Mouse (Mus musculus): ENCODE measurements around the gene Fgfr2.

The Fgfr2 gene

GRCm38 (mm10) chr7:132760589-132761180, 362.5 kb downstream of the Fgfr2 start:
- in situ Hi-C loops (cut with MseI, MboI), result no loop called here

GRCm38 (mm10) chr7:132759926-132760325, 363.2 kb downstream of the Fgfr2 start:
- in situ Hi-C loops (cut with MseI, MboI), result no loop called here

GRCm38 (mm10) chr7:132759405-132759891, 363.7 kb downstream of the Fgfr2 start:
- in situ Hi-C loops (cut with MseI, MboI), result no loop called here

- in situ Hi-C loops (cut with MseI, MboI), result no loop called here
Measured at GRCm38 (mm10) chr7:132758875-132759274, 364.3 kb downstream of the Fgfr2 start.

GRCm38 (mm10) chr7:132756325-132756724, 366.8 kb downstream of the Fgfr2 start:
- in situ Hi-C loops (cut with MseI, MboI), result no loop called here

GRCm38 (mm10) chr7:132754389-132754750, 368.8 kb downstream of the Fgfr2 start:
- in situ Hi-C loops (cut with MseI, MboI), result no loop called here

- in situ Hi-C loops (cut with MseI, MboI), result no loop called here
Measured at GRCm38 (mm10) chr7:132753518-132754388, 369.4 kb downstream of the Fgfr2 start.

GRCm38 (mm10) chr7:132751716-132752115, 371.4 kb downstream of the Fgfr2 start:
- in situ Hi-C loops (cut with MseI, MboI), result no loop called here

GRCm38 (mm10) chr7:132749504-132749903, 373.6 kb downstream of the Fgfr2 start:
- in situ Hi-C loops (cut with MseI, MboI), result no loop called here

- in situ Hi-C loops (cut with MseI, MboI), result no loop called here
Measured at GRCm38 (mm10) chr7:132748076-132748769, 374.9 kb downstream of the Fgfr2 start.

GRCm38 (mm10) chr7:132747096-132747495, 376.1 kb downstream of the Fgfr2 start:
- in situ Hi-C loops (cut with MseI, MboI), result no loop called here

- in situ Hi-C loops (cut with MseI, MboI), result no loop called here
Measured at GRCm38 (mm10) chr7:132742912-132743311, 380.2 kb downstream of the Fgfr2 start.

- in situ Hi-C loops (cut with MseI, MboI), result loop anchor here in 1 of 2 experiments (10.0 kb wide), 1 partner anchor 65 kb away; no protein-coding TSS in a partner anchor
Measured at GRCm38 (mm10) chr7:132739829-132740228, 383.3 kb downstream of the Fgfr2 start.

GRCm38 (mm10) chr7:132738844-132739243, 384.3 kb downstream of the Fgfr2 start:
- in situ Hi-C loops (cut with MseI, MboI), result loop anchor here in 1 of 2 experiments (10.0 kb wide), 1 partner anchor 66 kb away; no protein-coding TSS in a partner anchor

- in situ Hi-C loops (cut with MseI, MboI), result loop anchor here in 1 of 2 experiments (10.0 kb wide), 1 partner anchor 69 kb away; no protein-coding TSS in a partner anchor
Measured at GRCm38 (mm10) chr7:132736099-132736862, 386.9 kb downstream of the Fgfr2 start.

- in situ Hi-C loops (cut with MseI, MboI), result loop anchor here in 1 of 2 experiments (10.0 kb wide), 1 partner anchor 70 kb away; no protein-coding TSS in a partner anchor
Measured at GRCm38 (mm10) chr7:132735145-132735544, 388.0 kb downstream of the Fgfr2 start.

GRCm38 (mm10) chr7:132734222-132734621, 388.9 kb downstream of the Fgfr2 start:
- in situ Hi-C loops (cut with MseI, MboI), result loop anchor here in 1 of 2 experiments (10.0 kb wide), 1 partner anchor 71 kb away; no protein-coding TSS in a partner anchor

- in situ Hi-C loops (cut with MseI, MboI), result loop anchor here in 1 of 2 experiments (10.0 kb wide), 1 partner anchor 71 kb away; no protein-coding TSS in a partner anchor
Measured at GRCm38 (mm10) chr7:132733521-132733920, 389.6 kb downstream of the Fgfr2 start.

GRCm38 (mm10) chr7:132732136-132732789, 390.9 kb downstream of the Fgfr2 start:
- in situ Hi-C loops (cut with MseI, MboI), result loop anchor here in 1 of 2 experiments (10.0 kb wide), 1 partner anchor 73 kb away; no protein-coding TSS in a partner anchor

GRCm38 (mm10) chr7:132731558-132731957, 391.6 kb downstream of the Fgfr2 start:
- in situ Hi-C loops (cut with MseI, MboI), result loop anchor here in 1 of 2 experiments (10.0 kb wide), 1 partner anchor 73 kb away; no protein-coding TSS in a partner anchor

Measured in mouse trophoblast stem cell (cell line).